Mouse (Mus musculus) hindbrain, embryonic 12.5 days (tissue): Measurements from ENCODE around the gene 4930480E11Rik. TPM values are rescaled to one million over a fixed set of nuclear protein-coding genes. Genes with fewer than 3 reads are reported as not detected.
"Not testable (repeated sequence)": the region's sequence is repeated elsewhere in the genome, so short reads cannot be mapped to it uniquely, and the experiment has no call there.

Experiments used
- ATAC-seq: fragments of 200-750 bp; cut with Nextera tagmentation; 2 replicates; pipeline ENCODE4 v1.8.0; 2017; ENCODE audit warnings: moderate TSS enrichment; ENCODE audit not compliant: low FRiP score
- H3K27ac ChIP-seq: fragments of 300-500 bp; sonication (generic); 2 replicates; pipeline ENCODE4 v1.5.1; 2016; ENCODE audit warnings: mild to moderate bottlenecking
- H3K27me3 ChIP-seq: fragments of 300-500 bp; sonication (generic); 2 replicates; pipeline ENCODE4 v1.6.1; 2016; ENCODE audit warnings: mild to moderate bottlenecking
- H3K36me3 ChIP-seq: fragments of 300-500 bp; sonication (generic); 2 replicates; pipeline ENCODE4 v1.6.1; 2016; ENCODE audit warnings: mild to moderate bottlenecking
- H3K4me1 ChIP-seq: fragments of 300-500 bp; sonication (generic); 2 replicates; pipeline ENCODE4 v1.6.1; 2016
- H3K4me2 ChIP-seq: fragments of 300-500 bp; sonication (generic); replicated peaks from 2 replicates; pipeline ENCODE4 v1.6.1; 2016; ENCODE audit warnings: mild to moderate bottlenecking
- H3K4me3 ChIP-seq: fragments of 300-500 bp; sonication (generic); 2 replicates; pipeline ENCODE4 v1.5.1; 2016; ENCODE audit warnings: mild to moderate bottlenecking
- H3K9ac ChIP-seq: fragments of 300-500 bp; sonication (generic); 2 replicates; pipeline ENCODE4 v1.6.1; 2016; ENCODE audit warnings: mild to moderate bottlenecking, moderate library complexity
- H3K9me3 ChIP-seq: fragments of 300-500 bp; sonication (generic); replicated peaks from 2 replicates; pipeline ENCODE4 v1.6.1; 2016; ENCODE audit warnings: mild to moderate bottlenecking
- WGBS: fragments of 180-500 bp; shearing (Covaris S2); methylation state at CpG from one replicate; pipeline ENCODE4 v1.1.7; 2016; 5-methylcytosine and 5-hydroxymethylcytosine counted together
- polyA plus RNA-seq: library from polyadenylated mRNA; unstranded; fragments of >200 nt; fragmentation: Nextera tagmentation; extraction: Ambion mirVana; gene quantifications from 2 replicates; pipeline ENCODE4 v1.2.1, GENCODE M21; 2016

Gene 4930480E11Rik
- polyA plus RNA-seq: not detected in 2 replicates

DNA sequence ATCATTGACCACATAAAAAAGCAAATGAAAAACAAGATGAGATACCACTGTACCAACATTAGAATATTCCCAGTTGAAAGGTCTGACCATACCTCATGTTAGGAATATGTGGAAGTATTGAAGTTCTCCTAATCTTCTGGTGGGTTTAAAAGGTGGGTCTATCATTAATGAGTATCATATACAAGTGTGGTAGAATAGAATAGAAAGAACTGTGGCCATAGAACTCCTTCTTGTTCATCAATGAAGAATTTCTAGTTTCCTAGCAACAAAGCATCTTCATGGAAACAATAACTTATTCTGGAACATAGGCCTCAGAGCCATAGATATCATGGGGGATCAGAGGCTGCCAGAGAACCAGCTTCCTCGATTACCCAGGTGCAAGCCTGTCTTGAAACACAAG, at the start of gene 4930480E11Rik:
Gene 4930480E11Rik, plus strand, starts transcription at position 301 of the 400 bp plus-strand sequence.
- Histone ChIP-seq H3K9me3 (0 out of 2 replicates have a peak, but pooled peaks cover 2% of the 10 kb centered on the region), H3K36me3 (no peaks in the 10 kb centered on the region), H3K27me3 (no peaks in the 10 kb centered on the region), H3K27ac (no peak within 1 kb of the TSS), H3K4me2 (no peak within 1 kb of the TSS), H3K4me3 (no peak within 1 kb of the TSS), H3K4me1 (no peaks in the 10 kb centered on the region), H3K9ac (no peak within 1 kb of the TSS)
- no peak for ATAC-seq
- 64% methylated on average over 1 of the region's 1 CpGs for WGBS

DNA sequence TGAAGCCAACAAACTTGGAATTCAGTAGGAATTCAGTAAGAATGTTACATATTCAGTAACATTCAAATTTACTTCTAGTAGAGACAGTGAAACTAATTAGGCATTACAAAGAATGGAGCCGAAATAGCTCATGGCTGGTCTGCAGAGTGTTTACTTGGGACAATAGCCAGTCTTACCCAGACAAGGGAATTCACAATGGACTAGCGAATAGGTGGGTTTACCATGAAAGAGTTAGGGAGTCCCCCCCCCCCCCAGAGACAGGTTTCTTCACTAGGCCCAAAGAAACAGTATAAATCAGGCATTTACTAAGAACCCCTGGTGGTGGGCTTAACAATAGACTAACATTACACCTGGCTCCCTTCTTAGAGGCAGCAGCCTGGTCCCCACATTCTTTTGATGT, 33.9 kb downstream of the 4930480E11Rik start:
- H3K27me3 ChIP-seq, H3K4me3 ChIP-seq, H3K36me3 ChIP-seq, H3K27ac ChIP-seq, H3K4me2 ChIP-seq, ATAC-seq, H3K9me3 ChIP-seq, H3K9ac ChIP-seq, H3K4me1 ChIP-seq: not testable (repeated sequence)
- 70% methylated on average over 2 of the region's 2 CpGs for WGBS

Other genes with a start within 250 kb of the 4930480E11Rik start
- not detected in 2 replicates for gene Gm5938, start 244.2 kb upstream of the 4930480E11Rik start, polyA plus RNA-seq
- not detected in 2 replicates for gene Obp1b, start 182.9 kb upstream of the 4930480E11Rik start, polyA plus RNA-seq
- gene Gm14743, start 123.7 kb upstream of the 4930480E11Rik start, polyA plus RNA-seq: not detected in 2 replicates
- gene Prrg1, start 214.3 kb downstream of the 4930480E11Rik start, polyA plus RNA-seq: 7.9 and 9.4 TPM in 2 replicates